Mouse (Mus musculus) lung, embryonic 14.5 days (tissue): Measurements from ENCODE around the gene Nup214. TPM values are rescaled to one million over a fixed set of nuclear protein-coding genes. Genes with fewer than 3 reads are reported as not detected.

Experiments used
- ATAC-seq: fragments of 200-750 bp; cut with Nextera tagmentation; 2 replicates; pipeline ENCODE4 v1.8.0; 2017; ENCODE audit warnings: mild to moderate bottlenecking, moderate TSS enrichment, moderate library complexity; ENCODE audit not compliant: insufficient read depth
- DNase-seq: peaks from one replicate; pipeline ENCODE4 v3.0.0-alpha.2; 2015
- H3K27ac ChIP-seq: fragments of 300-500 bp; sonication (generic); 2 replicates; pipeline ENCODE4 v1.5.1; 2014; ENCODE audit warnings: low read depth, mild to moderate bottlenecking, moderate library complexity
- H3K27me3 ChIP-seq: fragments of 300-500 bp; sonication (generic); 2 replicates; pipeline ENCODE4 v1.6.1; 2014; ENCODE audit warnings: low read length, control low read depth; ENCODE audit not compliant: insufficient read depth
- H3K36me3 ChIP-seq: fragments of 300-500 bp; sonication (generic); 2 replicates; pipeline ENCODE4 v1.6.1; 2014; ENCODE audit warnings: control low read depth; ENCODE audit not compliant: insufficient read depth
- H3K4me1 ChIP-seq: fragments of 300-500 bp; sonication (generic); 2 replicates; pipeline ENCODE4 v1.6.1; 2014; ENCODE audit warnings: antibody characterized with exemption, control low read depth; ENCODE audit not compliant: insufficient read depth
- H3K4me2 ChIP-seq: fragments of 300-500 bp; sonication (generic); 2 replicates; pipeline ENCODE4 v1.6.1; 2014; ENCODE audit warnings: mild to moderate bottlenecking
- H3K4me3 ChIP-seq: fragments of 300-500 bp; sonication (generic); 2 replicates; pipeline ENCODE4 v1.5.1; 2014; ENCODE audit warnings: low read depth, low read length
- H3K9ac ChIP-seq: fragments of 300-500 bp; sonication (generic); 2 replicates; pipeline ENCODE4 v1.6.1; 2014
- H3K9me3 ChIP-seq: fragments of 300-500 bp; sonication (generic); 2 replicates; pipeline ENCODE4 v1.6.1; 2016; ENCODE audit warnings: low read depth, low read length, control low read depth
- CTCF ChIP-seq: IDR thresholded peaks from 2 replicates; pipeline ENCODE4 v1.5.1; 2016; ENCODE audit warnings: antibody characterized with exemption, low read depth
- WGBS: fragments of 180-500 bp; shearing (Covaris S2); extraction: QIAGEN DNeasy Blood & Tissue Kit; methylation state at CpG from one replicate; pipeline ENCODE4 v1.1.7; 2014; 5-methylcytosine and 5-hydroxymethylcytosine counted together
- polyA plus RNA-seq: library from polyadenylated mRNA; unstranded; fragments of >200 nt; fragmentation: Nextera tagmentation; extraction: Ambion mirVana; gene quantifications from 2 replicates; pipeline ENCODE4 v1.2.1, GENCODE M21; 2014

Nup214 gene
- polyA plus RNA-seq, 1 experiment from 2014 or later: 82.4 TPM

GRCm38 (mm10) chr2:31943011-31943410 lies 31.2 kb upstream of the Nup214 start:
- Histone ChIP-seq H3K27ac (no peak overlapping the region), H3K9ac (no peak overlapping the region), H3K27me3 (no peaks in the 10 kb centered on the region), H3K4me3 (no peak overlapping the region), H3K4me2 (no peak overlapping the region), H3K9me3 (no peaks in the 10 kb centered on the region), H3K4me1 (no peaks in the 10 kb centered on the region), H3K36me3 (no peaks in the 10 kb centered on the region)
- WGBS: 70% methylated on average over 4 of the region's 4 CpGs
- ATAC-seq (no peak), DNase-seq (no peak)
- no peak for TF ChIP-seq CTCF

- H3K9ac ChIP-seq: no peak overlapping the region
- ATAC-seq: no peak
- no peak for DNase-seq
- no peak for TF ChIP-seq CTCF
- no peak overlapping the region for H3K4me2 ChIP-seq
- no peak overlapping the region for H3K27ac ChIP-seq
- H3K9me3 ChIP-seq: no peaks in the 10 kb centered on the region
- no peaks in the 10 kb centered on the region for H3K4me1 ChIP-seq
- WGBS: 67% methylated on average over 2 of the region's 2 CpGs
- H3K27me3 ChIP-seq: no peaks in the 10 kb centered on the region
- H3K4me3 ChIP-seq: no peak overlapping the region
- H3K36me3 ChIP-seq: no peaks in the 10 kb centered on the region
These were observed 28.7 kb upstream of the Nup214 start for GRCm38 (mm10) chr2:31945580-31945979.

GRCm38 (mm10) chr2:31948392-31948791 lies 25.8 kb upstream of the Nup214 start:
- WGBS: 64% methylated on average over 6 of the region's 6 CpGs
- ATAC-seq: no peak
- H3K36me3 ChIP-seq: no peaks in the 10 kb centered on the region
- H3K4me2 ChIP-seq: no peak overlapping the region
- no peak overlapping the region for H3K9ac ChIP-seq
- peaks cover 3% of the 10 kb centered on the region; the same call in 1 of the 2 replicates for H3K4me1 ChIP-seq
- no peak overlapping the region for H3K27ac ChIP-seq
- DNase-seq: no peak
- H3K9me3 ChIP-seq: no peaks in the 10 kb centered on the region
- H3K4me3 ChIP-seq: no peak overlapping the region
- H3K27me3 ChIP-seq: no peaks in the 10 kb centered on the region
- no peak for TF ChIP-seq CTCF

GRCm38 (mm10) chr2:31948801-31949200 lies 25.4 kb upstream of the Nup214 start:
- ATAC-seq (no peak), DNase-seq (no peak)
- H3K27me3 ChIP-seq: no peaks in the 10 kb centered on the region
- no peak overlapping the region for H3K27ac ChIP-seq
- no peak overlapping the region for H3K9ac ChIP-seq
- 70% methylated on average over 6 of the region's 6 CpGs for WGBS
- no peaks in the 10 kb centered on the region for H3K9me3 ChIP-seq
- H3K4me2 ChIP-seq: no peak overlapping the region
- no peak overlapping the region for H3K4me3 ChIP-seq
- H3K4me1 ChIP-seq: peaks cover 3% of the 10 kb centered on the region; the same call in 1 of the 2 replicates
- H3K36me3 ChIP-seq: no peaks in the 10 kb centered on the region
- no peak for TF ChIP-seq CTCF

GRCm38 (mm10) chr2:31950058-31950871 lies 24.0 kb upstream of the Nup214 start, which contains the start of gene Aif1l:
Aif1l (plus strand) TSS chr2:31950139.
- no peaks in the 10 kb centered on the region for H3K36me3 ChIP-seq
- peak; percentile 76 for ATAC-seq
- H3K27ac ChIP-seq: no peak within 1 kb of the TSS
- TF ChIP-seq CTCF: peak; percentile 62
- no peaks in the 10 kb centered on the region for H3K9me3 ChIP-seq
- H3K9ac ChIP-seq: peak within 1 kb of the TSS; percentile 58
- DNase-seq: peak; percentile 88
- peak within 1 kb of the TSS; percentile 88 for H3K4me2 ChIP-seq
- H3K4me1 ChIP-seq: peaks cover 3% of the 10 kb centered on the region; the same call in 1 of the 2 replicates
- H3K4me3 ChIP-seq: peak within 1 kb of the TSS; percentile 61
- H3K27me3 ChIP-seq: no peaks in the 10 kb centered on the region
- WGBS: under 1% methylated on average over 66 of the region's 66 CpGs

GRCm38 (mm10) chr2:31950966-31951365 lies 23.3 kb upstream of the Nup214 start:
- Histone ChIP-seq H3K9me3 (no peaks in the 10 kb centered on the region), H3K4me2 (peak overlapping the region; percentile 88), H3K27me3 (no peaks in the 10 kb centered on the region), H3K27ac (no peak overlapping the region), H3K36me3 (no peaks in the 10 kb centered on the region), H3K9ac (peak overlapping the region; percentile 58), H3K4me3 (peak overlapping the region; percentile 61), H3K4me1 (peaks cover 3% of the 10 kb centered on the region; the same call in 1 of the 2 replicates)
- no peak for TF ChIP-seq CTCF
- DNase-seq (peak; percentile 21), ATAC-seq (no peak)
- WGBS: 17% methylated on average over 9 of the region's 9 CpGs

- Histone ChIP-seq H3K36me3 (no peaks in the 10 kb centered on the region), H3K9ac (no peak overlapping the region), H3K4me3 (no peak overlapping the region), H3K27me3 (no peaks in the 10 kb centered on the region), H3K4me1 (peaks cover 3% of the 10 kb centered on the region; the same call in 1 of the 2 replicates), H3K4me2 (no peak overlapping the region), H3K9me3 (no peaks in the 10 kb centered on the region), H3K27ac (no peak overlapping the region)
- ATAC-seq (no peak), DNase-seq (no peak)
- no peak for TF ChIP-seq CTCF
- 84% methylated on average over 10 of the region's 10 CpGs for WGBS
These were observed 22.0 kb upstream of the Nup214 start for GRCm38 (mm10) chr2:31952236-31952635.
